Mouse (Mus musculus) heart, adult 9 months (tissue): ENCODE results near the gene Kmt2e.
A peak's percentile ranks its signal among the peaks of the same experiment; 100 is the strongest.

Experiments used
- DNase-seq, 2 experiments: peaks; one replicate each; pipeline ENCODE4 v3.0.0; 2022; ENCODE audit warnings: low spot score in 2 of 2

Gene Kmt2e

GRCm38 (mm10) chr5:23433720-23434597, at the start of gene Kmt2e:
Gene Kmt2e, plus strand, starts transcription at chr5:23434441.
- DNase-seq: peak; percentile 92 to 93

- DNase-seq: peak in 1 of 2 experiments; percentile 40
Measured at GRCm38 (mm10) chr5:23385136-23385535, 49.1 kb upstream of the Kmt2e start.

- DNase-seq: no peak
Measured at GRCm38 (mm10) chr5:23385763-23386217, 48.5 kb upstream of the Kmt2e start.

GRCm38 (mm10) chr5:23386562-23387312, 47.5 kb upstream of the Kmt2e start:
- DNase-seq: peak; percentile 97 to 98

- no peak for DNase-seq
Measured at GRCm38 (mm10) chr5:23387313-23387666, 47.0 kb upstream of the Kmt2e start.

- DNase-seq: no peak
Measured at GRCm38 (mm10) chr5:23388091-23388490, 46.1 kb upstream of the Kmt2e start.

GRCm38 (mm10) chr5:23389601-23390305, 44.5 kb upstream of the Kmt2e start:
- DNase-seq: no peak

- no peak for DNase-seq
Measured at GRCm38 (mm10) chr5:23391714-23392113, 42.5 kb upstream of the Kmt2e start.

- no peak for DNase-seq
Measured at GRCm38 (mm10) chr5:23393870-23394269, 40.4 kb upstream of the Kmt2e start.

GRCm38 (mm10) chr5:23394366-23395145, 39.7 kb upstream of the Kmt2e start:
- peak; percentile 64 to 75 for DNase-seq

- no peak for DNase-seq
Measured at GRCm38 (mm10) chr5:23395721-23396120, 38.5 kb upstream of the Kmt2e start.

GRCm38 (mm10) chr5:23396756-23397155, 37.5 kb upstream of the Kmt2e start:
- no peak for DNase-seq

- DNase-seq: no peak
Measured at GRCm38 (mm10) chr5:23400156-23400555, 34.1 kb upstream of the Kmt2e start.

- DNase-seq: no peak
Measured at GRCm38 (mm10) chr5:23400868-23401267, 33.4 kb upstream of the Kmt2e start.

GRCm38 (mm10) chr5:23401368-23401767, 32.9 kb upstream of the Kmt2e start:
- DNase-seq: no peak

- DNase-seq: no peak
Measured at GRCm38 (mm10) chr5:23401999-23402398, 32.2 kb upstream of the Kmt2e start.

- DNase-seq: no peak
Measured at GRCm38 (mm10) chr5:23403161-23403560, 31.1 kb upstream of the Kmt2e start.

- no peak for DNase-seq
Measured at GRCm38 (mm10) chr5:23405666-23406404, 28.4 kb upstream of the Kmt2e start.

- no peak for DNase-seq
Measured at GRCm38 (mm10) chr5:23406405-23406745, 27.9 kb upstream of the Kmt2e start.

GRCm38 (mm10) chr5:23408106-23408505, 26.1 kb upstream of the Kmt2e start:
- DNase-seq: peak; percentile 84 to 85
